Mouse (Mus musculus): ENCODE results near the gene Cadm1.
A peak's percentile ranks its signal among the peaks of the same experiment; 100 is the strongest.

Cadm1 gene

GRCm38 (mm10) chr9:47552960-47553575, 23.1 kb downstream of the Cadm1 start:
- DNase-seq = no peak

- DNase-seq = no peak
Measured at GRCm38 (mm10) chr9:47560726-47561125, 30.8 kb downstream of the Cadm1 start.

GRCm38 (mm10) chr9:47561596-47561995, 31.6 kb downstream of the Cadm1 start:
- DNase-seq = no peak

- DNase-seq = no peak
Measured at GRCm38 (mm10) chr9:47565088-47565487, 35.1 kb downstream of the Cadm1 start.

GRCm38 (mm10) chr9:47567873-47568272, 37.9 kb downstream of the Cadm1 start:
- DNase-seq = no peak

- DNase-seq = no peak
Measured at GRCm38 (mm10) chr9:47570184-47570583, 40.2 kb downstream of the Cadm1 start.

GRCm38 (mm10) chr9:47571461-47571860, 41.5 kb downstream of the Cadm1 start:
- no peak for DNase-seq

- DNase-seq = no peak
Measured at GRCm38 (mm10) chr9:47572132-47572531, 42.2 kb downstream of the Cadm1 start.

- DNase-seq = no peak
Measured at GRCm38 (mm10) chr9:47573456-47573855, 43.5 kb downstream of the Cadm1 start.

- peak; percentile 50 for DNase-seq
Measured at GRCm38 (mm10) chr9:47574710-47575414, 44.9 kb downstream of the Cadm1 start.

- DNase-seq = no peak
Measured at GRCm38 (mm10) chr9:47575764-47576163, 45.8 kb downstream of the Cadm1 start.

- DNase-seq = no peak
Measured at GRCm38 (mm10) chr9:47579464-47579863, 49.5 kb downstream of the Cadm1 start.

- DNase-seq = no peak
Measured at GRCm38 (mm10) chr9:47581576-47582365, 51.8 kb downstream of the Cadm1 start.

- DNase-seq = no peak
Measured at GRCm38 (mm10) chr9:47583241-47583640, 53.3 kb downstream of the Cadm1 start.

GRCm38 (mm10) chr9:47586176-47586575, 56.2 kb downstream of the Cadm1 start:
- DNase-seq = no peak

- DNase-seq = no peak
Measured at GRCm38 (mm10) chr9:47586839-47587238, 56.9 kb downstream of the Cadm1 start.

- DNase-seq = no peak
Measured at GRCm38 (mm10) chr9:47587577-47588194, 57.7 kb downstream of the Cadm1 start.

GRCm38 (mm10) chr9:47589832-47590231, 59.9 kb downstream of the Cadm1 start:
- DNase-seq = no peak

GRCm38 (mm10) chr9:47601541-47601940, 71.6 kb downstream of the Cadm1 start:
- DNase-seq = no peak

- no peak for DNase-seq
Measured at GRCm38 (mm10) chr9:47603971-47604370, 74.0 kb downstream of the Cadm1 start.

GRCm38 (mm10) chr9:47605628-47606027, 75.7 kb downstream of the Cadm1 start:
- DNase-seq = no peak

GRCm38 (mm10) chr9:47608441-47608840, 78.5 kb downstream of the Cadm1 start:
- DNase-seq = no peak

- DNase-seq = no peak
Measured at GRCm38 (mm10) chr9:47608921-47609320, 78.9 kb downstream of the Cadm1 start.

All from cerebellum, adult 9-11 months (tissue).